Mouse (Mus musculus) fat pad, adult 2 months (tissue): ENCODE results near the gene Tbc1d23.
"Not testable (repeated sequence)": the region's sequence is repeated elsewhere in the genome, so short reads cannot be mapped to it uniquely, and the experiment has no call there.

Experiments used
- DNase-seq: peaks from one replicate; pipeline ENCODE4 v3.0.0-alpha.2; 2011; ENCODE audit warnings: low read depth, low spot score; ENCODE audit errors: extremely low read depth

The Tbc1d23 gene

DNA sequence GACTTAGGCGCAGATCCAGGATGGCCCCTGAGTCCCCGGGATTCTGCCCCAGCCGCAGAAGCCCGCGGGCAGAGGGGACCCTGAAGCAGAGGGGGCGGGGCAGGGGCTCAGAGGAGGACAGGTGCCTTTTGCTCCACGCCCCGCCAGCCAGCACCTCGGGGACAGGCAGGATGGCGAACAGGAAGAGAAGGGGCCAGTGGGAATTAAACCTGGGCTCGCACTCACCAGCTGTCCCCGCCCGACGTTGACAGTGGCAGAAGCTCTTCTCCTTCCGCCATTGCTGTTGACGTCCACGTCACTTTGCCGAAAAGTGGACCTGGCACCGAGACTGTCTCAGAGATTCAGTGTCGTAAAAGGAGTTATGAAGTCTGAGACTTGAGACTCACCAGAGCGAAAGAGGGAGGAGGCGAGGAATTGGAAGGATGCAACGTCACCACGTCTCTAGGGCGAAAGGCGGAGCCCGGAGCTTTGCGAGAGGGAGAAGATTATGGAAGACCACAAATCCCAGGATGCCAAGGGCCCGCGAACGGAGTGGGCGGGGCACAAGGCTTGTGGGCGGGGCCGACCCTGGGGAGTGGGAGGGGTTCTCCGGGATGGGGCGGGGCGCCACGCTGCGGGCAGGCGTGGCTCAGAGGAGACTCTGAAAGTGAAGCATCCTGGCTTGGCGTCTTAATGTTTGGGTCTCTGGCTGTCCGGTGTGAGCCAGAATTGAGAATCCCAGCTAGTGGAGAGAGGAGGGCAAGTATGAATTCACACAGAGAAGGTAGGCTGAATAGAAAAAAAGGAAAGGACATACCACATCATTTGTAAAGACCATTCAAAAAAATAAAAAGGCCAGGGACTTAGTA lies at the start of gene Tbc1d23:
Gene Tbc1d23, minus strand, starts transcription at position 416 of the 848 bp plus-strand sequence.
- DNase-seq = peak; percentile 97

- DNase-seq = no peak
Observed at GRCm38 (mm10) chr16:57280221-57281217, 49.2 kb upstream of the Tbc1d23 start.

GRCm38 (mm10) chr16:57278976-57279626 lies 47.8 kb upstream of the Tbc1d23 start:
- no peak for DNase-seq

- DNase-seq = no peak
Observed at GRCm38 (mm10) chr16:57269751-57270150, 38.4 kb upstream of the Tbc1d23 start.

DNA sequence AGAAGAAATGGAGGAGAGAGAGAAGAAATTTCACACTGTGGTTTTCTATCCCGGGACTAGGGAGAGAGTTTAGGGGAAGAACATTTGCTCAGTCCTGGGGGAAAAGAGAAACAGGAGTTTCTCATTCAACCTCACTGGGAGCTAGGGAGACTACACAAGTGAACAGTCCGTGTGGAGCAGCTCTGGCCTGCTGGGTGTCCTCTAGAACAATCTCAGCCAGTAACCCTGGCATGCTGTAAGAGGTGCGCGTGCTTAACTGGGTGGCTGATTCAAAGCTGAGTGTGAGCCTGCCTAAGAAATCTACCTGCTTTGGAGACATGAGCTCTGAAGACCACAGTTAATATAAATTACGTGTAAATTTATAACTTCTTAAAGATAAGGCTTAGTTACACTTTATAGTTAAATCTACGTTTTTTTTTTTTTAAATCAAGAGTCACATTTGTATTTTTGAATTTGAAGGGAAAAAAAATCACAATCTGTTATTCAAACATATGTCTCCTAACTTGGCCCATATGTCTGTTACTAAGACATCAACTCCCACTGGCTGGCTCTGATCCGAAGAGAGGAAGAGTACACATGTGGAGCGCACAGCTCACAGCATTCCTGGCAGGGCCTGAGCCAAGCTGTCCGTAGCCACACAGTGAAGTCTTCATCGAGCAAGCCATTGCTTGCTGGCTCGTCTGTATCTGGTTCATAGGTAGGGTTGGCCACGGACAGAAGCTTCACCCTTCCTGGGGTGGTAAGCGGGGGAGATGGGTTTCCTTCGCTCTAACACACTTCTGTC lies 36.9 kb upstream of the Tbc1d23 start:
- no peak for DNase-seq

DNA sequence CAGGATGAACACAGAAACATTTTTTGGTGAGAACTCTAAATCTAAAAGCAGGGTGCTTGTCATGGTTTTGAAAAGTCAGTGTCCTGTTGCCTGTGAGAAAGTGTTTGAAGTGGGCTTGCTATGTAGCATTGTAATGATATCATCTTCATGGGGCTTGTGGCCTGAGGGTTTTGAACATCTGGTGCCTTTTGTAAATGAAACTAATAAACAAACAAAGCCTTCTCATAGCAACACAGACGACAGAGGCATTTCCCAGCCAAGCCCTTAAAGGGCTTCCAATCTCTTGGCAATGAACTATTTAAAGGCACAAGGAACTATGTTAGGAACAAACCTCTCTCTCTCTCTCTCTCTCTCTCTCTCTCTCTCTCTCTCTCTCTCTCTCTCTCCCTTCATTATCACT lies 35.8 kb upstream of the Tbc1d23 start:
- DNase-seq = no peak

GRCm38 (mm10) chr16:57260152-57260551 lies 28.8 kb upstream of the Tbc1d23 start:
- DNase-seq = no peak

DNA sequence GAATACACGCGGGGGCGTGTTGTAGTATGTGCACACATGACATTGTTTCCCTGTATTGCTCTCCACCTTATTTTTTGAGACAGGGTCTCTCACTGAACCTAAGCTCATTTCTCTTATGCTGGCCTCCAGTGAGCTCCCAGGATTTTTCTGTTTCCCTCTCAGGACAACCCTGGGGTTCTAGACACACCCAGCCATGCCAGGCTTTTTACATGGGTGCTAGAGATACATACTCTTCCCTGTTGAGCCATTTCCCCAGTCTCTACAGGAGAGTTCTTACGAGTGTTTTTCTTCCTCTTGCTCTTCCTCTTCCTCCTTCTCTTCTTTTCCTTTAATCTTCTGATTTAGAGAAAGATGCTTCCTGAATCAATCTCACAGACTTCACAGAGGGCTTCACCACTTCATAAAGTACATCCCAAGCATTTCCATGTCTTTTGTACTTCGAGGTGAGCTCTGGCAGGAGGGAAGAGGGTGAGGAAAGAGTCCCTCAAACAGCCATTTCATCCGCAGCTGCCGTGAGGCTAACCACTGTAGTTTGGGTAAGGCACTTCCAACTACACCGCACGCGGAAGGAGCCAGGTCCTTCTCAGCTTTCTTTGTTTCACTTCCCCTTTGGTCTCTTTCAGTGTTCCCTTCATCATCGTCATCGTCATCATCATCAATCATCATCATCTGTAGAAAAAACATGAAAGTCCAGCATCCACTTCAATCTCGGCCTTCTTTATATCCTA lies 28.2 kb upstream of the Tbc1d23 start:
- no peak for DNase-seq

- DNase-seq = no peak
Observed at GRCm38 (mm10) chr16:57251589-57252421, 20.5 kb upstream of the Tbc1d23 start.

DNA sequence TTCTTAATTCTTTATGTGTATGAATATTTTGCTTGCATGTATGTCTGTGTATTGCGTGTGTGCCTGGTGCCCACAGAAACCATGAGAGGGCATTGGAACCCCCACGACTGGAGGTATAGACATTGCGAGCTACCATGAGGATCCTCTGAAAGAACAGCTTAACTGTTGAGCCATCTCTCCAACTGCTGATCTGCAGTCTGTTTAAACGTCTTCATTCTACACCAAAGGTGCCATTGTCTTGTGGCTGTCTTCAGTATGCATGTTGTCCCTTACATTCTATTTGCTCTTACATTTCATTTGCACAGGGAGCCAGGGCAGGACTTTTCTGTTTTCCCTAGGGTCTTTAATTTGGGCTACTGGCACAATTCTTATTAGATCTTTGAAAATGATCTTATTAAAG lies 19.7 kb upstream of the Tbc1d23 start:
- no peak for DNase-seq

GRCm38 (mm10) chr16:57247464-57247863 lies 16.2 kb upstream of the Tbc1d23 start:
- no peak for DNase-seq

DNA sequence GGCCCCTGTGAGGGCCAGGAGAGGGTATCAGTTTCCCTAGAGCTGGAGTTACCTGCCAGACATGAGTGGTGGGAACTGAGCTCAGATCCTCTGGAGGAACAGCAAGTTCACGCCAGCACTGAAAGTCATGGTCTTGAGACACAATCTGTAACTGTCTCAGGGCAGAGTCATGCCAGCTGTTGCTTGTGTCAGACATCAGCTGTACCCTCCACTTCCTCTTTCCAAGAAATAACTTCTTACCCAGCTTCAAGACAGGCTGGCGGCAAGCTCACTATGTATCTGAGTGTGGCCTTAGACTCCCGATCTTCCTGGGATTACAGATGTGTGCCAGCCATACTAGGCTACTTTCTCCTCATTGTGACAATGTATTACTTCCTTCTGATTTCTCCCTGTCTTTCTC lies 15.3 kb upstream of the Tbc1d23 start:
- no peak for DNase-seq

DNA sequence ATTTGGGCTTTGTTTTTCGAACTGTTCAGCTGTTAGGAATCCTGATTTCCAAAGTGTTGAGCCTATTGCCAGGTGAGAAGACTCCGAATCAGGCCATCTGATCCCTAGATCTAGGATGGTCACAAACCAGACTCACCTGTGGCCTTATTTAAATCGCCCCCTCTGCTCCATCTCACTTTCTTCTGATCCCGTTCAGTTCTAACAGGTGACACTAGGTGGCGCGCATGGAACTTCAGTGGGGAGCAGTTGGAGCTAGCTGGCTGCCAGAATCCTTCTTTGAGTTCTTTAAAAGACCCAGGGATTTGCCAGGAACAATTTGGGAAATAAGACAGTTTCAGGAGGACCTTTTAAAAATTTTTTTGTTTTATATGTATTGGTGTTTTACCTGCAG lies 12.5 kb upstream of the Tbc1d23 start:
- DNase-seq = no peak

DNA sequence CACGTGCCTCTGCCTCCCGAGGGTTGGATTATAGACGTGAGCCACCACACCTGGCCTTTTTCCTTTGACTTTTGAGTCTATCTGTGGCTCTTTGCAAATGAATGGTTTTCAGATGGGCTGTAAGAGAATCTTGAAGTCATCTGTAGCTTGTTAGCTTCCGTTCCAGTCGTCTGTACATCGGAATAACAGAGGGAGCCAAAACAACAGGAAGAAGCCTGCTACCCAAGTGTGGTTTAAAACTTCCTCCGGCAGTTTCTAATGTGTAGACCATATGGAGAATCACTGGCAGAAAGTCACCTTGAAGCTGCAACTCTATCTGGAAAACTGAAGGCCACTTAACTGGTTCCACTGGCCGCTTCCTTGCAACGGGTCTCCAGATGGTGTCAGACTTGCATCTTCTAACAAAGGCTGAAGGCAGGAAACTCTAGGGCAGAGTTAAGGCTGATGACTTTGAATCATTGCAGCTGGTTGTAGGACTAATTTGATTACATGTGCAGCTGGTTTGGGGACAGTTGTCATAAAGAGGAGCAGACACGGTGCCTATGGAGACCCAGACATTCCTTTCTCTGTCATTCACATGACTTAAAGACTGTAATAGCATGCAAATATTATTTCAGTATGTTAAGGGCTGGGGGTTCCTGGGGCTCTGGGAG lies 12.0 kb upstream of the Tbc1d23 start:
- DNase-seq = no peak

DNA sequence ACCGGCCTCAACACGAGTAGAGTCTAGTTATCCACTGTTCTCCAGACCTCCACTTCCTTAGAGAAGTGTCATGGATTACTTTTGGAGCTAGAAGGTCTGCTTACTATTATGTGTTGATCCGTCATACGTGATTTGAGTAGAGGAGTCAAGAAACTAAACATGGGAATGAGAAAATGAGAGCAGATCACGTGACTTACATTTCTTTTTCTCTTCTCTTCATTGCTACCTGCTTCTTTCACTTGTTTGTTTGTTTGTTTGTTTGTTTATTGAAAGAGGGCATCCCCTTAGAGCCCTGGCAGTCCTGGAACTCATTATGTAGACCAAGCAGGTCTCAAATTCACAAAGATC lies 11.5 kb upstream of the Tbc1d23 start:
- no peak for DNase-seq

DNA sequence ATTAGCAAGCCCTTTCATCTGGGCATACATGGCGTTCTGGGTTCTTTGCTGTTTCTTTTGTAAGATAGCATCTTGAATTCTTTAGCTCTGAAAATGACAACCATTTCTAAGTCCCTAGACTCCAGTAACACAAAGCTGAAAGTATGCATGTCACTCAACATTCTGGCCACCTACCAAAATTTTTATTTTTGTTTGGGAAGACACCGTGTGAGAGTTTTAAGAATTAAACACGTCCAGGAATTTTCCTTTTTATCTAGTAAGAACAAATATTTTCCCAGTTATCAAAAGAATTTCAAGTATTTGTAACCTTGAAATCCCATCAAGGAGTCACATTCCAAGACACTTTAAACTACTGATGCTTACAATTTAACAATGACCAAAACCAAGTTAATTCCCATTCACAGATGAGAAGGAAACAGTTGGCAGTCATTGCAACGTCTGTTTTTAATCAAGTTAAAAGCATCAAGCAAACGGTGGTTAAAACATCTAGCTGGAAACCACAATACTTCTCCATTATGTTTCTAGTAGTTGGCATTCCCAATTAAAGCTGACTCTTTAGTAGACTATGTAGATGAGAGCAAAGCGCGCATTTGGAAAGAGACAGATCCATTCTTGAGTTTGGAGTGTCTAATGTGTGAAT lies 4.7 kb upstream of the Tbc1d23 start:
- DNase-seq = no peak

GRCm38 (mm10) chr16:57231937-57232310 lies 620 bp upstream of the Tbc1d23 start:
- not testable (repeated sequence) for DNase-seq

DNA sequence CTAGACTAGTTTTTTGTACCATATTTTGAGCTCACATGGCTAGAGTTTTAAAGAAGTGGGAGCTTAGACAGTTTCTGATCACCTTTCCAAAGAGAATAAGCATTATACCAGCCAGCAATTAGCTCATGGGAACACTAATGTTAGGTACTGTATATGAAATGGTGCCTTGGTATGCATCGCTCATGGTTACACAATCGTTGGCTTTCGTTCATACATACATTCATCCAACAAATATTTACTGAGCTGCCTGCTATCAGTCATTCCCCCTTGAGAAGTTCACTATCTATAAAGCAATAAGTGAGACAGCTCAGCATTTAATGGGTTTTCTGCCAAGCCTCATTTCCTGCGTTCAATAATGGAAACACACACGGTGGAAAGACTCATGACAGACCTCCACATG lies 4.9 kb downstream of the Tbc1d23 start:
- DNase-seq = no peak
